Mouse (Mus musculus) kidney, adult 2 months (tissue): Measurements from ENCODE around the gene Mtif3. TPM values are rescaled to one million over a fixed set of nuclear protein-coding genes. Genes with fewer than 3 reads are reported as not detected.

Experiments used
- DNase-seq: peaks from one replicate; pipeline ENCODE4 v3.0.0; 2021
- H3K27ac ChIP-seq: fragments of 200-500 bp; 2 replicates; pipeline ENCODE4 v1.5.1; 2012; ENCODE audit warnings: low read depth, low read length, control low read depth, inconsistent platforms; ENCODE audit not compliant: insufficient read depth
- H3K27me3 ChIP-seq: fragments of 200-500 bp; replicated peaks from 2 replicates; pipeline ENCODE4 v1.6.1; 2012; ENCODE audit warnings: mild to moderate bottlenecking, moderate library complexity, low read length, inconsistent platforms; ENCODE audit not compliant: control insufficient read depth, insufficient read depth
- H3K36me3 ChIP-seq: fragments of 200-500 bp; 2 replicates; pipeline ENCODE4 v1.6.1; 2012; ENCODE audit warnings: mild to moderate bottlenecking, moderate library complexity, low read length, inconsistent platforms; ENCODE audit not compliant: control insufficient read depth, insufficient read depth
- H3K4me1 ChIP-seq: fragments of 200-500 bp; 2 replicates; pipeline ENCODE4 v1.6.1; 2011; ENCODE audit warnings: low read length; ENCODE audit not compliant: control insufficient read depth, insufficient read depth
- H3K4me3 ChIP-seq: fragments of 200-500 bp; 2 replicates; pipeline ENCODE4 v1.5.1; 2011; ENCODE audit warnings: mild to moderate bottlenecking, low read depth, low read length, control low read depth; ENCODE audit not compliant: insufficient read depth
- CTCF ChIP-seq: fragments of 200-500 bp; conservative IDR thresholded peaks from 2 replicates; pipeline ENCODE4 v1.5.1; 2011; ENCODE audit warnings: low read depth, mild to moderate bottlenecking, control low read depth, low read length, moderate library complexity, mixed read lengths; ENCODE audit not compliant: insufficient read depth, insufficient read length
- POLR2A ChIP-seq: fragments of 200-500 bp; IDR thresholded peaks from one replicate; pipeline ENCODE4 v1.6.1; 2011; ENCODE audit warnings: low read depth, low read length, control low read depth
- WGBS: fragments of 180-500 bp; shearing (Covaris S2); methylation state at CpG from one replicate; pipeline ENCODE4 v1.1.7; 2018; 5-methylcytosine and 5-hydroxymethylcytosine counted together
- polyA plus RNA-seq: library from polyadenylated mRNA; depleted of rRNA; stranded (reverse); fragments of >200 nt; gene quantifications from 2 replicates; pipeline ENCODE4 v1.2.3, GENCODE M21; 2012; rRNA removed

Mtif3 gene
- polyA plus RNA-seq, 1 experiment, result 27.7 TPM

DNA sequence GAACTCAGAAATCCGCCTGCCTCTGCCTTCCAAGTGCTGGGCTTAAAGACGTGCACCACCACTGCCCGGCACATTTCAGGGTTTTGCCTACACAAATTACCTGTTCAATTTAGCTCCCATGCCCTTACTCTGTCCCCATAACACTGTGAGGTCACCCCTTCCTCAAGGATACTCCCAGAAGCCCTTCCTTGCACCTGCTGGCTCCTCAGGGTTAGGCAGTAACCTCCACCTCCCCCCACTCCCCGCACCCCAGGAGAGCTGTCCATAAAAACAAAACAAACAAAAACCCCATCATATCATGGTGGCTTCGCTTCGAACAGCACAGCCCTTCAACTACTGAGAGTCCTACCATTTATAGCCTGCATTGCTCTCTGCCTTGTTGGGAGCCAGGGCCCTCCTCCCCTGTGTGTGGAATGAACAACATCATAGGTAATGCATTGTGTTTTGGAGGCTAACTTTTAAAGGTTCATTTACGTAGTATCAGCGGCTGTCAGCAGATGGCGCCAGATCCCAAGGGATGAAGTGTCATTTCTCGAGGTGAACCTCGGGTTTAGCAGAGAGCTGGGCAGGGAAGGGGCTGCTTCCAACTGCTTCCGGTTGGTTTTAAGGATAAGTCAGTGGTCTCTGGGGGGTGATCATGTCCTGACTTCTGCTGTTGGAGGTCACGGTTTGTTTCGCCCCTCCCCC is 58.0 kb downstream of the Mtif3 start:
- WGBS, result 25% methylated on average over 14 of the region's 14 CpGs
- H3K27ac ChIP-seq, result no peak overlapping the region
- peak; percentile 72 for DNase-seq
- TF ChIP-seq POLR2A, result no peak
- TF ChIP-seq CTCF, result peak; percentile 98
- no peak overlapping the region for H3K4me3 ChIP-seq
- H3K4me1 ChIP-seq, result no peaks in the 10 kb centered on the region
- no peaks in the 10 kb centered on the region for H3K27me3 ChIP-seq
- H3K36me3 ChIP-seq, result no peaks in the 10 kb centered on the region

DNA sequence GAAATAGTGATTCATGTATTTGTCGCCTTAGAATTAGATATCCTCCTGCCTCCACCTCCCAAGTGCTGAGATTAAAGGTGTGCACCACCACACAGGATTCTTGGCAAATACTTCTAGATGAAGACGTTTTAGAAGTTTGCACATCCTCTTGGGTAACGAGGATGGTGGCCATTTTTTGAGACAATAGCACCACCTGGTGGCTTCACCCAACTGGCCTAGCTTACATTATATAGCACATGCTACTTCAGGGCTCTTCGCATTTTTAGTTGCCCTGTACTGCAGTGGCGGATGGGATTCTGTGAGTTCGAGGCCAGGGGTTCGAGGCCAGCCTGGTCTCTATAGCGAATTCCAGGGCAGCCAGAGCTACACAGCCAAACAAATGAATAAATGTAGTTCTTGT is 59.2 kb downstream of the Mtif3 start:
- H3K4me1 ChIP-seq, result no peaks in the 10 kb centered on the region

More for the DNA sequence above, 59.2 kb downstream of the Mtif3 start:
- H3K36me3 ChIP-seq, result no peaks in the 10 kb centered on the region
- no peak overlapping the region for H3K4me3 ChIP-seq
- no peaks in the 10 kb centered on the region for H3K27me3 ChIP-seq
- TF ChIP-seq CTCF (peak; percentile 81), POLR2A (no peak)
- WGBS, result 27% methylated on average over 8 of the region's 8 CpGs
- peak; percentile 77 for DNase-seq
- no peak overlapping the region for H3K27ac ChIP-seq

Other genes starting within 250 kb of the Mtif3 start
- gene Usp12, start 168.8 kb downstream of the Mtif3 start, polyA plus RNA-seq, result 15.8 and 18.9 TPM in 2 replicates
- gene Rpl21, start 130.9 kb downstream of the Mtif3 start, polyA plus RNA-seq, result 54.5 and 98.3 TPM in 2 replicates
- 17.4 and 20.2 TPM in 2 replicates for gene Rasl11a, start 118.7 kb downstream of the Mtif3 start, polyA plus RNA-seq
- 52.3 and 68.0 TPM in 2 replicates for gene Gtf3a, start 15.1 kb downstream of the Mtif3 start, polyA plus RNA-seq
- 24.1 TPM in 2 replicates for gene Lnx2, start 112.8 kb upstream of the Mtif3 start, polyA plus RNA-seq
- gene Polr1d, start 113.2 kb upstream of the Mtif3 start, polyA plus RNA-seq, result 44.8 and 55.9 TPM in 2 replicates
- not detected in 2 replicates for gene Gsx1, start 224.9 kb upstream of the Mtif3 start, polyA plus RNA-seq